Mouse (Mus musculus) erythroblast, embryonic 14.5 days (primary cell): Measurements from ENCODE around the gene Bcas1.

ENCODE experiments used
- GATA1 ChIP-seq: IDR thresholded peaks from 2 replicates; pipeline ENCODE4 v1.6.1; 2012; ENCODE audit warnings: low read length, inconsistent platforms, mixed read lengths
- TAL1 ChIP-seq: IDR thresholded peaks from 3 replicates; pipeline ENCODE4 v1.6.1; 2012; ENCODE audit warnings: low read length, inconsistent platforms, mixed read lengths

- TF ChIP-seq TAL1 (no peak), GATA1 (no peak)
Observed at GRCm38 (mm10) chr2:170468009-170468408, 40.4 kb upstream of the Bcas1 start.
